Mouse (Mus musculus): ENCODE measurements at regions not wholly inside any gene's neighbourhood (a gene's known extent, or its start where the extent isn't known, plus 50 kb on each side); places are given as distances from the start of the nearest gene placed in this dataset.

GRCm38 (mm10) chrX:35791273-35791672 is 97.4 kb upstream of the Dock11 start:
- DNase-seq (ENCODE audit: low spot score in 2 of 2), result no peak

GRCm38 (mm10) chrX:35813206-35813605 is 75.4 kb upstream of the Dock11 start:
- peak in 1 of 2 experiments; percentile 11 for DNase-seq (ENCODE audit: low spot score in 2 of 2)

GRCm38 (mm10) chrX:35834411-35834810 is 54.2 kb upstream of the Dock11 start:
- peak; percentile 3 to 23 for DNase-seq (ENCODE audit: low spot score in 2 of 2)

- no peak for DNase-seq (ENCODE audit: low spot score in 2 of 2)
Measured at GRCm38 (mm10) chrX:35838064-35838463, 50.6 kb upstream of the Dock11 start.
